Mouse (Mus musculus): ENCODE results near the gene Ctnnd1.

Ctnnd1 gene

GRCm38 (mm10) chr2:84607842-84608241 is 42.7 kb downstream of the Ctnnd1 start:
- DNase-seq (ENCODE audit: low spot score in 2 of 2) = no peak

- no peak for DNase-seq (ENCODE audit: low spot score in 2 of 2)
Measured at GRCm38 (mm10) chr2:84600977-84601376, 49.6 kb downstream of the Ctnnd1 start.

DNA sequence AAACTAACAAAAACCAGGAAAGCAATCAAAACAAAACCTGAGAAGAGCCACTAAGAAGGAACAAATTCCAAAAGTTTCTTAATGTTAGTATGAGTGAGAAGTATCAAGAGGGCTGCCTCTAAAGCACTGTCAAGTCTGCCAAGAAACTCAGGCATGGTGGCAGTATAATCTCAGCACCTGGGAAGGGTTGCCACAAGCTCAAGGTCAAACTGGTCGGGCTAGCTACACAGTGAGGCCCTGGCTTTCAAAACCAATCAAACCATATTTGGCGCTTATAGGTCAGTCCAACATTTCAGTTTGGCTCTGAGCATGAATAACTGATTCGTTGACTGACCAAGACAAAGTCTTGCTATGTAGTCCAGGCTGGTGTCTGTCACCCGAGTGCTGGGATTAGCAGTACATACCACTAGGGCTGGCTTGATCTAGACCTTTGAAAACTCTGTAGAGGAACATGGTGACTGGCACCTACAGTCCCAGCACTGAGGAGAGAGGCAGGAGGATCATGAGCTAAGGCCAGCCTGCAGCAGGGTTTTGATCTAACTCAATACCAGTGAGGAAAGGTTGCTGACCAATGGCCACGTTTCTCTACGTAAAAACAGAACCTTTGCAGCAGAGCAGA is 51.2 kb downstream of the Ctnnd1 start:
- no peak for DNase-seq (ENCODE audit: low spot score in 2 of 2)

GRCm38 (mm10) chr2:84597123-84597522 is 53.4 kb downstream of the Ctnnd1 start:
- DNase-seq (ENCODE audit: low spot score in 2 of 2) = no peak

- no peak for DNase-seq (ENCODE audit: low spot score in 2 of 2)
Measured at GRCm38 (mm10) chr2:84592801-84593200, 57.8 kb downstream of the Ctnnd1 start.

DNA sequence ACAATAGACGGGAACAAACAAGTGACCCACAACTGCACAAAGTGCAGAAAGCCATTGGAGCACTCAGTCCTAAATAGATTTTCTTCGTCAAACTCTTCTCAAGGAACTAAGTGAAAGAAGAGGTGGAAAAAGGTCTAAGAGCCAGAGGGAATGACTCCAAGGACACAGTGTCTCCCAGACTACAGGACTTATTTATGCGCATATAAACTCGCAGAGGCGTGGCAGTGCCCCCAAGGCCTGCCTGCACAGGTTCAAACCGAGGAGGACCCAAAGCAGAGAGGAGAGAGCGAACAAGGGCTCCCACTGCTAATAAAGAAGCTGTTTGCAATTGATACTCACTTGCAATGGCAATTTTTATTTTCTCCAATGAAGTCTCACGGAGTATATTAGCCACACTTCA is 64.9 kb downstream of the Ctnnd1 start:
- no peak for DNase-seq (ENCODE audit: low spot score in 2 of 2)

- DNase-seq (ENCODE audit: low spot score in 2 of 2) = no peak
Measured at GRCm38 (mm10) chr2:84582286-84582685, 68.3 kb downstream of the Ctnnd1 start.

DNA sequence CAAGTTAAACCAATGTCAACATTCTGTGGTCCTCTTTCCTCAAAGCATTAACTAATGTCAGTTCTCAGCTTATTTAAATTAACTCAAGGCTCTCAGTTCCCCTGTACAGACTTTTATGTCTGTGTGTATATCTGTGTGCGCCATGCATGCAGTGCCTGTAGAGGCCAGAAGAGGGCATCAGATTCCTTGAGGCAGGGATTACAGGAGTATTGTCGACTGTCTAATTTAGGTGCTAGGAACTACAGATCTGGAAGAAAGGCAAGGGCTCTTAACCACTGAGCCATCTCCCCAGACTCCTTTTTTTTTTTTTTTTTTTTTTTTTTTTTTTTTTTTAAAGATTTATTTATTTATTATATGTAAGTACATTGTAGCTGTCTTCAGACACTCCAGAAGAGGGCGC is 69.4 kb downstream of the Ctnnd1 start:
- no peak for DNase-seq (ENCODE audit: low spot score in 2 of 2)

DNA sequence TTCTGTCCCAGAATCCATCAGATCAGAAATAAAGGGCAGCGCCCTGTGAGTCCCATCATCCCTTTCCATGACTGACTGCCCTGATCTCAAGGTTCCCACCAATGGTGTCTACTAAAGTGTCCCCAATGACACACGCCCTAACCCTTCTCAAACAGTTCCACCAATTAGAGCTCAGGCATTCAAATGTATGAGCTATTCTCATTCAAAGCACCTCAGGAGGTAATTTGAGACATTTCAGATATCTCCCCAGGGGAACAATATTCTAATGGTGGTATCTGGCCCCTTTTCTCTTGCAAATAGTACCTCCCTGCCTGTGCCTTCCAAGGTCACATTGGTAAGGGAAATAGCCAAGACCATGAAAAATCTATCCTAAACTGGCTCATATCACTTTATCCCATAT is 71.3 kb downstream of the Ctnnd1 start:
- DNase-seq (ENCODE audit: low spot score in 2 of 2) = no peak

GRCm38 (mm10) chr2:84574130-84574529 is 76.4 kb downstream of the Ctnnd1 start:
- no peak for DNase-seq (ENCODE audit: low spot score in 2 of 2)

GRCm38 (mm10) chr2:84556888-84557514 is 93.6 kb downstream of the Ctnnd1 start:
- no peak for DNase-seq (ENCODE audit: low spot score in 2 of 2)

- DNase-seq (ENCODE audit: low spot score in 2 of 2) = no peak
Measured at GRCm38 (mm10) chr2:84551390-84552100, 99.0 kb downstream of the Ctnnd1 start.

Measured in spleen, postnatal 36 days (tissue).